Mouse (Mus musculus) megakaryocyte, adult 5-6 weeks (primary cell): Measurements from ENCODE around the gene Stmnd1. TPM values are rescaled to one million over a fixed set of nuclear protein-coding genes. Genes with fewer than 3 reads are reported as not detected.
A peak's percentile ranks its signal among the peaks of the same experiment; 100 is the strongest.
"Not testable (repeated sequence)": the region's sequence is repeated elsewhere in the genome, so short reads cannot be mapped to it uniquely, and the experiment has no call there.

Experiments used
- ATAC-seq: 2 replicates; pipeline ENCODE4 v1.8.0; 2016; ENCODE audit warnings: mild to moderate bottlenecking, inconsistent platforms; ENCODE audit not compliant: poor library complexity, severe bottlenecking
- total RNA-seq, 2 experiments: library from RNA; stranded (forward) in 1 of 2; stranded (reverse) in 1 of 2; fragments of 153-499, 151-499 nt in 1 of 2; fragments of 221-1000, 200-1000 nt in 1 of 2; gene quantifications; 2 replicates each; pipeline versions ENCODE4 v1.2.3 to v1.2.4; 2015 to 2017

Stmnd1 gene
- total RNA-seq, 2 experiments from 2014 or later: not detected

GRCm38 (mm10) chr13:46288372-46288771, 14.9 kb downstream of the Stmnd1 start:
- no peak for ATAC-seq

GRCm38 (mm10) chr13:46290537-46290936, 17.0 kb downstream of the Stmnd1 start:
- ATAC-seq: no peak

GRCm38 (mm10) chr13:46294365-46294764, 20.8 kb downstream of the Stmnd1 start:
- no peak for ATAC-seq

- no peak for ATAC-seq
These were observed 24.2 kb downstream of the Stmnd1 start for GRCm38 (mm10) chr13:46297701-46298100.

- ATAC-seq: peak; percentile 49; the same call in 1 of the 2 replicates
These were observed 37.3 kb downstream of the Stmnd1 start for GRCm38 (mm10) chr13:46310790-46311189.

GRCm38 (mm10) chr13:46313176-46313575, 39.7 kb downstream of the Stmnd1 start:
- no peak for ATAC-seq

GRCm38 (mm10) chr13:46315165-46315564, 41.6 kb downstream of the Stmnd1 start:
- ATAC-seq: no peak

- no peak for ATAC-seq
These were observed 52.9 kb downstream of the Stmnd1 start for GRCm38 (mm10) chr13:46326351-46326985.

- ATAC-seq: no peak
These were observed 61.5 kb downstream of the Stmnd1 start for GRCm38 (mm10) chr13:46335020-46335419.

- ATAC-seq: not testable (repeated sequence)
These were observed 62.8 kb downstream of the Stmnd1 start for GRCm38 (mm10) chr13:46336281-46336680.

GRCm38 (mm10) chr13:46337791-46338190, 64.3 kb downstream of the Stmnd1 start:
- ATAC-seq: peak; percentile 56

GRCm38 (mm10) chr13:46339954-46340353, 66.4 kb downstream of the Stmnd1 start:
- ATAC-seq: peak; percentile 88

GRCm38 (mm10) chr13:46340583-46340982, 67.1 kb downstream of the Stmnd1 start:
- no peak for ATAC-seq

GRCm38 (mm10) chr13:46341419-46341818, 67.9 kb downstream of the Stmnd1 start:
- ATAC-seq: no peak

- ATAC-seq: no peak
These were observed 69.7 kb downstream of the Stmnd1 start for GRCm38 (mm10) chr13:46343226-46343625.

- ATAC-seq: no peak
These were observed 73.5 kb downstream of the Stmnd1 start for GRCm38 (mm10) chr13:46346830-46347512.

- no peak for ATAC-seq
These were observed 76.1 kb downstream of the Stmnd1 start for GRCm38 (mm10) chr13:46349664-46350063.

Other genes with a start within 250 kb of the Stmnd1 start
- not detected in 2 replicates for gene Rbm24, start 144.7 kb downstream of the Stmnd1 start, total RNA-seq (2015)
- not detected in 2 replicates for gene Rbm24, start 144.7 kb downstream of the Stmnd1 start, total RNA-seq (2017)
- gene Cap2, start 228.1 kb downstream of the Stmnd1 start, total RNA-seq (2015): not detected in 2 replicates
- not detected in 2 replicates for gene Cap2, start 228.1 kb downstream of the Stmnd1 start, total RNA-seq (2017)